Mouse (Mus musculus): ENCODE measurements at regions not wholly inside any gene's neighbourhood (a gene's known extent, or its start where the extent isn't known, plus 50 kb on each side); places are given as distances from the start of the nearest gene placed in this dataset.

- no peak overlapping the region for H3K4me3 ChIP-seq (replicated peaks)
- H3K27ac ChIP-seq: no peak overlapping the region
- H3K36me3 ChIP-seq: no peaks in the 10 kb centered on the region
- ATAC-seq (ENCODE audit: low read depth) (no peak), DNase-seq (no peak)
- H3K27me3 ChIP-seq: no peaks in the 10 kb centered on the region
- H3K4me2 ChIP-seq: no peak overlapping the region
- 27% methylated on average over 4 of the region's 4 CpGs for WGBS (ENCODE audit: insufficient replicate concordance)
- H3K4me1 ChIP-seq (replicated peaks): no peaks in the 10 kb centered on the region
- no peak overlapping the region for H3K9ac ChIP-seq
- H3K9me3 ChIP-seq (replicated peaks): no peaks in the 10 kb centered on the region
These were observed 55.0 kb upstream of the Slit3 start for GRCm38 (mm10) chr11:35065959-35066414.

GRCm38 (mm10) chr11:35057791-35058190 lies 63.2 kb upstream of the Slit3 start:
- H3K36me3 ChIP-seq: no peaks in the 10 kb centered on the region
- ATAC-seq (ENCODE audit: low read depth) (no peak), DNase-seq (no peak)
- no peak overlapping the region for H3K4me2 ChIP-seq
- H3K9me3 ChIP-seq (replicated peaks): no peaks in the 10 kb centered on the region
- no peaks in the 10 kb centered on the region for H3K4me1 ChIP-seq (replicated peaks)
- no peaks in the 10 kb centered on the region for H3K27me3 ChIP-seq
- no peak overlapping the region for H3K4me3 ChIP-seq (replicated peaks)
- H3K27ac ChIP-seq: no peak overlapping the region
- 55% methylated on average over 6 of the region's 6 CpGs for WGBS (ENCODE audit: insufficient replicate concordance)
- no peak overlapping the region for H3K9ac ChIP-seq

- DNase-seq (no peak), ATAC-seq (ENCODE audit: low read depth) (no peak)
- no peaks in the 10 kb centered on the region for H3K27me3 ChIP-seq
- 58% methylated on average over 7 of the region's 7 CpGs for WGBS (ENCODE audit: insufficient replicate concordance)
- no peaks in the 10 kb centered on the region for H3K36me3 ChIP-seq
- H3K9ac ChIP-seq: no peak overlapping the region
- H3K4me1 ChIP-seq (replicated peaks): no peaks in the 10 kb centered on the region
- H3K4me2 ChIP-seq: no peak overlapping the region
- no peak overlapping the region for H3K27ac ChIP-seq
- H3K4me3 ChIP-seq (replicated peaks): no peak overlapping the region
- H3K9me3 ChIP-seq (replicated peaks): no peaks in the 10 kb centered on the region
These were observed 65.4 kb upstream of the Slit3 start for GRCm38 (mm10) chr11:35055496-35056125.

GRCm38 (mm10) chr11:35053613-35053950 lies 67.4 kb upstream of the Slit3 start:
- DNase-seq: no peak
- Histone ChIP-seq H3K4me3 (replicated peaks) (no peak overlapping the region), H3K27me3 (no peaks in the 10 kb centered on the region), H3K9ac (no peak overlapping the region), H3K36me3 (no peaks in the 10 kb centered on the region), H3K27ac (no peak overlapping the region), H3K9me3 (replicated peaks) (no peaks in the 10 kb centered on the region), H3K4me2 (no peak overlapping the region), H3K4me1 (replicated peaks) (no peaks in the 10 kb centered on the region)
- 23% methylated on average over 2 of the region's 2 CpGs for WGBS (ENCODE audit: insufficient replicate concordance)
- ATAC-seq (ENCODE audit: low read depth): no peak

DNA sequence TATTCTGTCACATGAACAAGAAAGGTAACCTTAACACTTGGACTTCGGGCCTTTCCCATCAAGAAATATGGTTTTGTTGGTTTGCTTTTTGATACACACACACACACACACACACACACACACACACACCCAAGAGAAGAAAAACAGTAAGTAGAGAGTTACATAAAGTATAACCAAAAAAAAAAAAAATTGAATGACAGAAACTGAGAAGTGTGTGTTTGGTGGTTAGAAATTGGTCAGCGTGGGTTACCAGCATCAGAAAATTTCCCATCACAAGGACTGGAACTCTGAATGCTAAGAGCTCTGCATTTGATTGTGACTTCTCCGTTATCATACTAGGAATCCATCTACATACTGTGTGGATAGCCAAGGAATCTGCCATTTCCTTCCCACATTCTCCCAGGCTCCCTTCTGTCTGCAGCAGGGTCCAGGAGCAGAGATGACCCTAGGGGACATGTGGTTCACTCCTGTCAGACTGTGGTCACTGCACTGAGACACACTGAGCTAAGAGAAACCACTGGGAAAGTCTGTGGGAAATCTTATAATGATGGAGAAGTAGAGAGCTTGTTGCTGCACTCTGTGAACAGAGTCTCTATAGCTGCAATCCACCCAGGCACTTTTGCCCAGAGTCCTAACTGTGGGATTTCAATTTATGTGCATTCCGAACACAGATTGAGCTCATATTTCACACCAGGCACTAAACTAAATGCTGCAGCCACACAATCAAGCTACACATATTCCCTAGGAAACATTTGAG lies 68.0 kb upstream of the Slit3 start:
- Histone ChIP-seq H3K9me3 (replicated peaks) (no peaks in the 10 kb centered on the region), H3K4me1 (replicated peaks) (no peaks in the 10 kb centered on the region), H3K4me2 (no peak overlapping the region), H3K9ac (no peak overlapping the region), H3K27ac (no peak overlapping the region), H3K27me3 (no peaks in the 10 kb centered on the region), H3K4me3 (replicated peaks) (no peak overlapping the region), H3K36me3 (no peaks in the 10 kb centered on the region)
- no peak for ATAC-seq (ENCODE audit: low read depth)
- 58% methylated on average over 4 of the region's 4 CpGs for WGBS (ENCODE audit: insufficient replicate concordance)
- no peak for DNase-seq

- Histone ChIP-seq H3K4me3 (replicated peaks) (no peak overlapping the region), H3K9me3 (replicated peaks) (no peaks in the 10 kb centered on the region), H3K27me3 (no peaks in the 10 kb centered on the region), H3K9ac (no peak overlapping the region), H3K4me2 (no peak overlapping the region), H3K4me1 (replicated peaks) (no peaks in the 10 kb centered on the region), H3K36me3 (no peaks in the 10 kb centered on the region), H3K27ac (no peak overlapping the region)
- ATAC-seq (ENCODE audit: low read depth) (no peak), DNase-seq (no peak)
- 66% methylated on average over 8 of the region's 8 CpGs for WGBS (ENCODE audit: insufficient replicate concordance)
These were observed 71.3 kb upstream of the Slit3 start for GRCm38 (mm10) chr11:35049663-35050215.

- DNase-seq (no peak), ATAC-seq (ENCODE audit: low read depth) (no peak)
- Histone ChIP-seq H3K36me3 (no peaks in the 10 kb centered on the region), H3K4me3 (replicated peaks) (no peak overlapping the region), H3K9ac (no peak overlapping the region), H3K9me3 (replicated peaks) (no peaks in the 10 kb centered on the region), H3K4me2 (no peak overlapping the region), H3K27me3 (no peaks in the 10 kb centered on the region), H3K27ac (no peak overlapping the region), H3K4me1 (replicated peaks) (no peaks in the 10 kb centered on the region)
- 56% methylated on average over 1 of the region's 1 CpGs for WGBS (ENCODE audit: insufficient replicate concordance)
These were observed 76.4 kb upstream of the Slit3 start for GRCm38 (mm10) chr11:35044659-35045058.

DNA sequence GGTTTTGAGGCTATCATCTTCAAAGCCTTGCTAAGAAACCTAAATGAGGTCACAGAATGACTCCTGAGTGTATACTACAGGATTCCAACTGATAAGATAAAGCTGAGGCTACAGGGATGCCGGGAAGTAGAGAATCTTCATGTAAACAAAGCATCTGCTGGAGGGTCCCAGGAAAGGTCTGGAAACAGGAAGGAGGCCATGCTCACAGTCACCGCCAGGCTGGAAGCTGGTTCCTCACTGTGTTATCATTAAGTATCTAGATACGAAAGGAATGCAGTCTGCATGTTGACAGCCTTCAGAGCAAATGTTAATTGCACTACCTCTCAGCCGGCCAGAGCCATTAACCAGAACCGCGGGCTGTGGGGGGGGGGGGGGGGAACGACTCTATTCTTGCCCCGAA lies 96.6 kb upstream of the Slit3 start:
- Histone ChIP-seq H3K9me3 (replicated peaks) (no peaks in the 10 kb centered on the region), H3K27me3 (no peaks in the 10 kb centered on the region), H3K27ac (no peak overlapping the region), H3K36me3 (no peaks in the 10 kb centered on the region), H3K9ac (no peak overlapping the region), H3K4me3 (replicated peaks) (no peak overlapping the region), H3K4me1 (replicated peaks) (no peaks in the 10 kb centered on the region), H3K4me2 (no peak overlapping the region)
- WGBS (ENCODE audit: insufficient replicate concordance): 8% methylated on average over 8 of the region's 8 CpGs
- DNase-seq (no peak), ATAC-seq (ENCODE audit: low read depth) (no peak)

- DNase-seq (no peak), ATAC-seq (ENCODE audit: low read depth) (no peak)
- Histone ChIP-seq H3K9ac (no peak overlapping the region), H3K9me3 (replicated peaks) (no peaks in the 10 kb centered on the region), H3K27ac (no peak overlapping the region), H3K4me2 (no peak overlapping the region), H3K36me3 (no peaks in the 10 kb centered on the region), H3K4me3 (replicated peaks) (no peak overlapping the region), H3K27me3 (no peaks in the 10 kb centered on the region), H3K4me1 (replicated peaks) (no peaks in the 10 kb centered on the region)
- 38% methylated on average over 4 of the region's 4 CpGs for WGBS (ENCODE audit: insufficient replicate concordance)
These were observed 97.2 kb upstream of the Slit3 start for GRCm38 (mm10) chr11:35023813-35024212.

DNA sequence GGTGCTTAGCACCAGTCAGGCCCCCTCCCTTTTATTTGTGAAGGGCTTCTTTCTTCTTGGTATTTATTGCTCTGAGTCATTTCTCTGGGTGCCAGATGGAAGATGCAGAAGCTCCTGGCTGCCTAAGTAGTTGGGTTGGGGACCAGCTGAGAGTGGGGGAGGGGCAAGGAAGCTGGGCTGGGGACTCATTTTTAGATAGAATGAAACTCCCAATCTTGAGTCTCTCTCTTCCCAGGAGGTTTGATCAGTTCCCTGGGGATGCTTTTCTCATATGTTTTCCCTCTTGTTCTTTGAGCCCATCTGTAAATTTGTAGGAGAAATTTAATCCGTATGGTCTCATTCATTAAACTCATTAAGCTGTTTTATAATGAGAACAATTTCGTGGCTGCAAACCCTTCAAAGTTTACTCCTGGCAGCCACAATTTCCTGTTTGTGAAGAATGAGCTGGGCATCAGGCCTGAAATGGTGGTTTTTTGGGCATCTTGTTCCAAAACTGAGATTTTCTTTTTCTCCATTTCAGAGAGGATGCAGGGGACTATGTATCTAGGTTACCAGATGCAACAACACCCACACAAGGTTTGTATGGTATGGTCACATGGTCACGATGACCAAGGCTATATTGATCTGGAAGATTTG lies 98.9 kb upstream of the Slit3 start:
- DNase-seq (no peak), ATAC-seq (ENCODE audit: low read depth) (no peak)
- H3K9ac ChIP-seq: no peak overlapping the region
- H3K27me3 ChIP-seq: no peaks in the 10 kb centered on the region
- no peak overlapping the region for H3K4me3 ChIP-seq (replicated peaks)
- WGBS (ENCODE audit: insufficient replicate concordance): 46% methylated on average over 3 of the region's 3 CpGs
- no peak overlapping the region for H3K4me2 ChIP-seq
- H3K36me3 ChIP-seq: no peaks in the 10 kb centered on the region
- H3K4me1 ChIP-seq (replicated peaks): no peaks in the 10 kb centered on the region
- H3K27ac ChIP-seq: no peak overlapping the region
- H3K9me3 ChIP-seq (replicated peaks): no peaks in the 10 kb centered on the region

- WGBS (ENCODE audit: insufficient replicate concordance): 22% methylated on average over 3 of the region's 3 CpGs
These were observed 104.0 kb upstream of the Slit3 start for GRCm38 (mm10) chr11:35016998-35017397.

More at GRCm38 (mm10) chr11:35016998-35017397, 104.0 kb upstream of the Slit3 start:
- no peaks in the 10 kb centered on the region for H3K9me3 ChIP-seq (replicated peaks)
- H3K4me3 ChIP-seq (replicated peaks): no peak overlapping the region
- H3K27me3 ChIP-seq: no peaks in the 10 kb centered on the region
- no peak overlapping the region for H3K4me2 ChIP-seq
- no peak overlapping the region for H3K27ac ChIP-seq
- no peaks in the 10 kb centered on the region for H3K4me1 ChIP-seq (replicated peaks)
- DNase-seq (no peak), ATAC-seq (ENCODE audit: low read depth) (no peak)
- H3K9ac ChIP-seq: no peak overlapping the region
- H3K36me3 ChIP-seq: no peaks in the 10 kb centered on the region

Measured in liver, embryonic 13.5 days (tissue).